Mouse (Mus musculus) CH12F3 (cell line): ENCODE measurements around the gene Olfr92.

Experiments used
- in situ Hi-C: fragments of 300-500 bp; cut with MboI; formaldehyde crosslinking; loops from 2 replicates; pipeline ENCODE4 v1.14.3; 2020; ENCODE audit warnings: low sequenced_read_pairs

The Olfr92 gene

GRCm38 (mm10) chr17:37063686-37064495, 56.0 kb downstream of the Olfr92 start:
- in situ Hi-C loops: no loop called here

GRCm38 (mm10) chr17:37063063-37063462, 56.8 kb downstream of the Olfr92 start:
- in situ Hi-C loops: no loop called here

GRCm38 (mm10) chr17:37062101-37062641, 57.7 kb downstream of the Olfr92 start:
- in situ Hi-C loops: no loop called here

GRCm38 (mm10) chr17:37061435-37061834, 58.5 kb downstream of the Olfr92 start:
- in situ Hi-C loops: no loop called here
